Mouse (Mus musculus): ENCODE data around the gene 1700015F17Rik.

DNA sequence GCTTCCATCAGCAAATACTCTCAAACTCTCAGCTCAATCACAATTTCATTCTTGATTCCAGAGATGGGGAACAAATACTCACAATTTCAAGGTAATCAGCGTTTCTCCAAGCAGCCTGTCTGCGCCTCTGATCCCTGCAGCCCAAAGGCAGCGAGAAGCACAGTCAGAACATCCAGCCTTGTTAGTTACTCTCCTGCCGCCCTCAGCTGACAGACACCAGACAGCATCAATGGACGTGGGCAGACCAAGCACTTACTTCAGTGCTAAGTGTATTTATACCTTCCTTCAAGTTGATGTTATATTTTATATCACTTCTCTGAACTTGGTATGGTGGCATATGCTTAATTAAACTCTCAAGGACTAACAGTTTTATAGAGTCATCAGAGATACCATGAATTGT lies 32.0 kb upstream of the 1700015F17Rik start:
- TF ChIP-seq EP300 (IDR thresholded peaks at IDR 0.05; ENCODE audit: low read length) = no peak
- no peak for TF ChIP-seq RAD21 (IDR thresholded peaks at IDR 0.05; ENCODE audit: low read depth, low read length)
- TF ChIP-seq CTCF (conservative IDR thresholded peaks at IDR 0.05 in 1 of 2, IDR thresholded peaks at IDR 0.05 in 1 of 2; ENCODE audit: low read depth in 2 of 2, low read length in 2 of 2) = no peak
- no peak for TF ChIP-seq POLR2A (IDR thresholded peaks at IDR 0.05; ENCODE audit: low read depth, low read length)
